Mouse (Mus musculus) heart, adult 18-20 months (tissue): ENCODE results near the gene Trim14. TPM values are rescaled to one million over a fixed set of nuclear protein-coding genes. Genes with fewer than 3 reads are reported as not detected.

Experiments
- total RNA-seq, 2 experiments: library from RNA; stranded (reverse); gene quantifications; 2 replicates each; pipeline ENCODE4 v1.2.3; 2021

Trim14 gene
- total RNA-seq, 2 experiments from 2014 or later = 1.8 to 3.0 TPM

Other genes starting within 250 kb of the Trim14 start
- gene Foxe1, start 192.5 kb downstream of the Trim14 start, total RNA-seq = not detected
- 1 to 10 TPM; 3.2 to 4.7 TPM for gene Trmo, start 146.7 kb downstream of the Trim14 start, total RNA-seq
- gene Hemgn, start 122.6 kb downstream of the Trim14 start, total RNA-seq = under 1 TPM; 0.15 TPM
- 10 to 100 TPM; 55.2 to 56.6 TPM for gene Anp32b, start 85.2 kb downstream of the Trim14 start, total RNA-seq
- 10 to 100 TPM; 14.9 to 19.2 TPM for gene Nans, start 46.9 kb downstream of the Trim14 start, total RNA-seq
- gene Coro2a, start 66.1 kb upstream of the Trim14 start, total RNA-seq = 1 to 10 TPM in 1 of 2 experiments, under 1 TPM in 1; 0.32 to 1.0 TPM
- under 1 TPM; 0.72 to 0.74 TPM for gene Tbc1d2, start 114.1 kb upstream of the Trim14 start, total RNA-seq